Mouse (Mus musculus) limb, embryonic 11.5 days (tissue): ENCODE measurements around the gene Tchh. TPM values are rescaled to one million over a fixed set of nuclear protein-coding genes. Genes with fewer than 3 reads are reported as not detected.

Source experiments
- ATAC-seq: fragments of 200-750 bp; cut with Nextera tagmentation; 2 replicates; pipeline ENCODE4 v1.8.0; 2017; ENCODE audit warnings: low read depth; ENCODE audit not compliant: insufficient number of reproducible peaks, low FRiP score, low TSS enrichment
- DNase-seq: peaks from one replicate; pipeline ENCODE4 v3.0.0-alpha.2; 2015; ENCODE audit warnings: low spot score
- H3K27ac ChIP-seq: fragments of 300-500 bp; sonication (generic); replicated peaks from 2 replicates; pipeline ENCODE4 v1.5.1; 2014; ENCODE audit warnings: low read depth, mild to moderate bottlenecking, low read length
- H3K27me3 ChIP-seq: fragments of 300-500 bp; sonication (generic); 2 replicates; pipeline ENCODE4 v1.6.1; 2014; ENCODE audit warnings: mild to moderate bottlenecking, low read length, mixed read lengths; ENCODE audit not compliant: control insufficient read depth, insufficient read depth
- H3K36me3 ChIP-seq: fragments of 300-500 bp; sonication (generic); 2 replicates; pipeline ENCODE4 v1.6.1; 2014; ENCODE audit warnings: mild to moderate bottlenecking, low read length, moderate library complexity, mixed read lengths; ENCODE audit not compliant: control insufficient read depth, insufficient read depth
- H3K4me1 ChIP-seq: fragments of 300-500 bp; sonication (generic); 2 replicates; pipeline ENCODE4 v1.6.1; 2014; ENCODE audit warnings: low read length, mixed read lengths; ENCODE audit not compliant: control insufficient read depth, insufficient read depth
- H3K4me2 ChIP-seq: fragments of 300-500 bp; sonication (generic); 2 replicates; pipeline ENCODE4 v1.6.1; 2014; ENCODE audit warnings: low read depth, mild to moderate bottlenecking, moderate library complexity; ENCODE audit not compliant: severe bottlenecking
- H3K4me3 ChIP-seq: fragments of 300-500 bp; sonication (generic); 2 replicates; pipeline ENCODE4 v1.5.1; 2014; ENCODE audit warnings: low read depth, low read length
- H3K9ac ChIP-seq: fragments of 300-500 bp; sonication (generic); 2 replicates; pipeline ENCODE4 v1.6.1; 2014; ENCODE audit warnings: mild to moderate bottlenecking, low read length
- H3K9me3 ChIP-seq: fragments of 300-500 bp; sonication (generic); 2 replicates; pipeline ENCODE4 v1.6.1; 2016; ENCODE audit warnings: low read length; ENCODE audit not compliant: control insufficient read depth
- WGBS: fragments of 180-500 bp; shearing (Covaris S2); extraction: QIAGEN DNeasy Blood & Tissue Kit; methylation state at CpG from one replicate; pipeline ENCODE4 v1.1.7; 2014; 5-methylcytosine and 5-hydroxymethylcytosine counted together
- polyA plus RNA-seq: library from polyadenylated mRNA; unstranded; fragments of >200 nt; fragmentation: Nextera tagmentation; extraction: Ambion mirVana; gene quantifications from 2 replicates; pipeline ENCODE4 v1.2.1, GENCODE M21; 2014

Tchh gene
- polyA plus RNA-seq = 0.08 and 0.45 TPM in 2 replicates

DNA sequence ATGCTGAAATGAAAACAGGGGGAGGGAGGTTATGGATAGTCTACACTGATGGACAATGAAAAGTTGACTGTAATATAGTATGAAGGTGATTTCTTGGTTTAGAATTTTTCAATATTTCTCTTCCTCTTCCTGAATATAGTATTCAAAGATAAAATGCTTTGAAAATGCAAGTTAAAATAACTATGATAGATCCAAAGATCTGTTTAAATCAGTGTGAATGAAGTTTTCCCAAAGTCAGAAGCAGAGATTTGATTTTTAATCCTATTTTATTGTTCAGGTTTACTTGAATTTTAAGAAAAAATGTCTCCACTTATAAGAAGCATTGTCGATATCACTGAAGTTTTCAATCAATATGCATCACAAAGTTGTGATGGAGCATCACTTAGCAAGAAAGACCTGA lies at the start of gene Tchh:
TSS of gene Tchh (plus strand) at position 301 of the 400 bp plus-strand sequence.
- ATAC-seq (no peak), DNase-seq (no peak)
- Histone ChIP-seq H3K4me2 (peak within 1 kb of the TSS; percentile 86), H3K4me1 (0 out of 2 replicates have a peak, but pooled peaks cover 8% of the 10 kb centered on the region), H3K27ac (no peak within 1 kb of the TSS), H3K36me3 (no peaks in the 10 kb centered on the region), H3K4me3 (no peak within 1 kb of the TSS; the same call in 1 of the 2 replicates), H3K27me3 (peaks cover 30% of the 10 kb centered on the region), H3K9ac (no peak within 1 kb of the TSS), H3K9me3 (no peaks in the 10 kb centered on the region)
- 90% methylated on average over 1 of the region's 1 CpGs for WGBS

DNA sequence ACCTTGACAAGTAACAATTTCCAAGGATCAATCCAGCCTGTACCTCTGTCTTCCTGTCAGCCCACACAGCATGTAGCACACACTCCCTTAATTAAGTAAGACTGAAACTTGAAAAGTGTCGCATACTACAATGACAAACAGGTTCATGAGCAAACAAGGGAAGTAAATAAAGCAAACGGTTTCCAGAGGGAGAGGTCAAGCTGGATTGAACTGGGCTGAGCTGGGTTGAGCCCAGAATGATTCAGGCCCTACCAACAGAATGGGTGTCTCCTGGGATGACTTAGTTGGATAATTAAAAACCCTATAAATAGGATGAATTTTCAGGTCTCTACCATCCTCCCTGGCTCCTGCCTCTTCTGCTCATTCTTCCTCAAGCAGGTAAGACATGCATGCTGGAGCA lies 48.8 kb upstream of the Tchh start, which contains the start of gene Rptn:
TSS of gene Rptn (plus strand) at position 334 of the 400 bp plus-strand sequence.
- Histone ChIP-seq H3K9ac (no peak within 1 kb of the TSS), H3K27ac (no peak within 1 kb of the TSS), H3K9me3 (no peaks in the 10 kb centered on the region), H3K4me2 (no peak within 1 kb of the TSS), H3K4me1 (no peaks in the 10 kb centered on the region), H3K4me3 (no peak within 1 kb of the TSS), H3K36me3 (no peaks in the 10 kb centered on the region), H3K27me3 (no peaks in the 10 kb centered on the region)
- DNase-seq (no peak), ATAC-seq (no peak)
- WGBS = 57% methylated on average over 2 of the region's 2 CpGs

DNA sequence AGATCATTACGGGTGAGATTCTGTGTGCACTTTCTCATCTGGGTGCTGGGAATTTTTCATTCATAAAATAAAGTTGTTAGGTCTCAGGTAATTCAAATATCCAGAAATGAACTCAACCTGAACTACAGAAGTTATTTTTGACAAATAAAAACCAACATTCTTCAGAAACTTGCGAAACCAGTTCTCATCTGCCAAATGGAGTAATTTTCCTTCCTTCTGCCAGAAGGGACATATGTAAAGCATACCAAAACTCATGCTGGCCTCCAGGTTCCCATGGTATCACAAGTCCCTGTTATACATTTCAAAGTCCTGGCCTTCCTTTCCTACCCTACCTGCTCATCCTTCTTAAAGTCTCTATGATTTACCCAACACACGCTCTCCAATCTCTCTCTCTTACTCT lies 38.2 kb upstream of the Tchh start:
- H3K36me3 ChIP-seq = no peaks in the 10 kb centered on the region
- DNase-seq (no peak), ATAC-seq (no peak)
- H3K27ac ChIP-seq = no peak overlapping the region
- no peaks in the 10 kb centered on the region for H3K4me1 ChIP-seq
- H3K9ac ChIP-seq = no peak overlapping the region
- no peak overlapping the region for H3K4me2 ChIP-seq
- 90% methylated on average over 3 of the region's 3 CpGs for WGBS
- no peaks in the 10 kb centered on the region for H3K27me3 ChIP-seq
- no peaks in the 10 kb centered on the region for H3K9me3 ChIP-seq
- H3K4me3 ChIP-seq = no peak overlapping the region

DNA sequence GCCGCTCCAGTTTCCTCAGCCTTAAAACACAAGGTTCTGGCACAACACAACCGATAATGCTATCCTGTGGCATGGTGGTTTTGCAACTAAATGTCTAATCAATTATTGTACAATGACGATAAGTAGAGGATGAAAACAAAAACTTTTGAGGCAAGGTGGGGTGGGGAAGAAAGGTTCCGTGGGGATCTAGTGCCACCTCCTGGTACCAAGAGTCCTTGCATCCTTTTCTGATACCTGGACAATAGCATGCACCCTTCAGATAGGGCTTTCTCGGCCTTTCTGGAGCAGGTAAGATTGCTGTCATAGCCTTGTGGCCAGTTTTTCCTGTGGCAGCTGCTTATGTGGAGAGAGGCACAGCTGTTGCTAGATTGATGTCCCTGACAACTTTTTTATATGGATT lies 35.1 kb upstream of the Tchh start:
- no peak overlapping the region for H3K27ac ChIP-seq
- H3K4me2 ChIP-seq = no peak overlapping the region
- ATAC-seq = no peak
- H3K9ac ChIP-seq = no peak overlapping the region
- 35% methylated on average over 5 of the region's 5 CpGs for WGBS
- DNase-seq = peak; percentile 38
- H3K27me3 ChIP-seq = no peaks in the 10 kb centered on the region
- H3K9me3 ChIP-seq = no peaks in the 10 kb centered on the region
- no peaks in the 10 kb centered on the region for H3K4me1 ChIP-seq
- no peak overlapping the region for H3K4me3 ChIP-seq
- H3K36me3 ChIP-seq = no peaks in the 10 kb centered on the region

DNA sequence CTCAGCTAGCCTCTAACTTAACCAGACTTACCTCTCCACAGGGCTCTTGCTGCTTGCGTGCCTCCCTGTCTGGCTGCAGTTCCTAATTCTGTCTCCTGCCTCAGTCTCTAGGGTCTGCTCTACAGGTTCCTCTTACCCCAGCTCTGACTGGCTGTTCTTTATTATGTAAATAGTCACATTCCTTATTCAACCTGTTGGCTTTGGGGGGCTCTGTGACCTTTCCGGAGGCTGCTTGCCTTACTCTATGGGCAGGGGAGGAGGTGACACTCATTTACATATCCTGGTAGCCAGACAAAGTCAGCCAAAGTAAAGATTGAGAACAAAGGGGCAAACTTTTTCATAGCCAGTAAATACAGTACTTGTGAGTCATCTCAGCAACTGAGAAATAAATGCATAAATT lies 30.2 kb upstream of the Tchh start:
- Histone ChIP-seq H3K36me3 (no peaks in the 10 kb centered on the region), H3K4me2 (no peak overlapping the region), H3K27me3 (no peaks in the 10 kb centered on the region), H3K4me1 (no peaks in the 10 kb centered on the region), H3K9me3 (no peaks in the 10 kb centered on the region), H3K27ac (no peak overlapping the region), H3K9ac (no peak overlapping the region), H3K4me3 (no peak overlapping the region)
- no peak for DNase-seq
- WGBS = 30% methylated on average over 2 of the region's 2 CpGs
- no peak for ATAC-seq

DNA sequence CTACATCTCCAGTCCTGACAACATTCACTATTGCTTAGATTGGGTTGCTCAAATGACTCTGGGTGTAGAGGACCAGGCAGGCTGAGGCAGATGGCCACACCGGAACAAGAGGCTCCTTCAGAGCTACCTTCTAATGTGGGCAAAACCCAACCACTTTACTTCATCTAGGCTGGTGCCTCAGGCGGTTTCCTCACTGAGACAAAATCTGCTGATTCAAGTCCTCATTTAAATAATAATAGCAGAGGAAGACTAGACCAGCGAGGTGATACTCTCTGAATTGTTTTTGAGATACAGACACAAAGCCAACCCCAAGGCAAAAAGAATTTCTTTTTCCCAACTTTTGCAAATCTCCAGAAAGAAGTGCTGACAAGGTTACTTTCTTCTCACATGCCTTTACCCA lies 10.5 kb upstream of the Tchh start:
- Histone ChIP-seq H3K9ac (no peak overlapping the region), H3K27ac (no peak overlapping the region), H3K27me3 (no peaks in the 10 kb centered on the region), H3K9me3 (no peaks in the 10 kb centered on the region), H3K4me1 (no peaks in the 10 kb centered on the region), H3K4me2 (no peak overlapping the region), H3K36me3 (no peaks in the 10 kb centered on the region), H3K4me3 (no peak overlapping the region)
- no peak for DNase-seq
- no peak for ATAC-seq
- 65% methylated on average over 3 of the region's 3 CpGs for WGBS

DNA sequence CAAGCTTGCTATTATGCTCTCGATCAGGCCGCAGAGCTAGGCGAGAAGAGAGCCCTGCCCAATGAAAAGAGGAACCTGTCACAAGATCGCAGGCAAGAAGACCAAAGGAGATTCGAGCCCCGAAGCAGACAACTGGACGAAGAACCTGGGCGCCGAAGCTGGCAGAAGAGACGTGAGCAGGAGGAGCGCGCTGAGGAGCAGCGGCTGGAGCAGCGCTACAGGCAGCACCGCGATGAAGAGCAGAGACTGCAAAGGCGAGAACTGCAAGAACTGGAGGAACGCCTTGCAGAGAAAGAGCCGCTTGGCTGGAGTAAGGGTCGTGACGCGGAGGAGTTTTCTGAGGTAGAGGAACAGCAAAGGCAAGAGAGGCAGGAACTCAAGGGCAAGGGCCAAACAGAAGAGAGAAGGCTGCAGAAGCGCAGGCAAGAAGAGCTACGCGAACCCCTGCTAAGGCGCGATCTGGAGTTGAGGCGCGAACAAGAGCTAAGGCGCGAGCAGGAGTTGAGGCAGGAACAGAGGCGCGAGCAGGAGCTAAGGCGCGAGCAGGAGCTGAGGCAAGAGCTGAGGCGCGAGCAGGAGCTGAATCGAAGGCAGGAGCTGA lies 1.5 kb downstream of the Tchh start:
- no peaks in the 10 kb centered on the region for H3K9me3 ChIP-seq
- ATAC-seq (no peak), DNase-seq (peak; percentile 66)
- H3K9ac ChIP-seq = peak overlapping the region; percentile 8; the same call in 1 of the 2 replicates
- peak overlapping the region; percentile 50 for H3K4me3 ChIP-seq
- peak overlapping the region; percentile 86 for H3K4me2 ChIP-seq
- no peak overlapping the region for H3K27ac ChIP-seq
- 0 out of 2 replicates have a peak, but pooled peaks cover 8% of the 10 kb centered on the region for H3K4me1 ChIP-seq
- WGBS = 1% methylated on average over 38 of the region's 38 CpGs
- peaks cover 37% of the 10 kb centered on the region for H3K27me3 ChIP-seq
- H3K36me3 ChIP-seq = no peaks in the 10 kb centered on the region

DNA sequence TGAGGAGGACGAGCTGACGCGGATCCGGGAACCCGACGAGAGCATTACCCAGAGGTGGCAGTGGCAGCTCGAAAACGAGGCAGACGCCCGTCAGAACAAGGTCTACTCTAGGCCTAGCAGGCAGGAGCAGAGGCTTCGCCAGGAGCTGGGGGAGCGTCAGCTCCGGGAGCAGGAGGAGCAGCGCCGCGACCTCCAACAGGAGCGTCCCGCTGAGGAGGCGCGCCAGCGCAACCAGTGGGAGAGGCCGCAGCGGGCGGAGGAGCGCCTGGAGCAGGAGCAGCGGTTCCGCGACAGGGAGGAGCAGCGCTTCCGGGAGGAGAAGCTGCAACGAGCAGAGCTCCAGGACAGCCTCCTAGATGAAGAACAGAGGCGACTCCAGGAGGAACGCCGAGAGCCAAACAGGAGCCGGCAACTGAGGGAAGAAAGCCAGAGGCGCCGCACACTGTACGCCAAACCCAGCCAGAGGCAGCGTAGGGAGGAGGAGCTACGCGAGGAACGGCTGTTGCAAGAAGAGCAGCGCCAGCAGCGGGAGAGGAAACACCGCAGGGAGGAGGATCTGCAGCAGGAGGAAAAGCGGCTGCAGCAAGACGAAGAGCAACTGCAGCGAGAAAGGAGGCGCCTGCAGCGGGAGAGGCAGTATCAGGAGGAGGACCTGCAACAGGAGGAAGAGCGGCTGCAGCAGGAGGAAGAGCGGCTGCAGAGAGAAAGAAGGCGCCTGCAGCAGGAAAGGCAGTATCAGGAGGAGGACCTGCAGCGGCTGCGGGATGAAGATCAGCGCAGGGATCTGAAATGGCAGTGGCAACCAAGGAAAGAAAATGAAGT lies 2.4 kb downstream of the Tchh start:
- Histone ChIP-seq H3K4me2 (peak overlapping the region; percentile 86), H3K9ac (peak overlapping the region; percentile 17; the same call in 1 of the 2 replicates), H3K27ac (no peak overlapping the region), H3K9me3 (no peaks in the 10 kb centered on the region), H3K4me3 (peak overlapping the region; percentile 50), H3K27me3 (peaks cover 37% of the 10 kb centered on the region), H3K36me3 (no peaks in the 10 kb centered on the region), H3K4me1 (0 out of 2 replicates have a peak, but pooled peaks cover 8% of the 10 kb centered on the region)
- peak; percentile 83 for ATAC-seq
- under 1% methylated on average over 55 of the region's 56 CpGs for WGBS
- DNase-seq = peak; percentile 83
